Comparison of ENCODE assay signal across 10 mouse cellular contexts in genomic region chr5:127160292-127160691, GRCm38 (mm10).
DNase-seq lines count a peak whose midpoint lies in the region; ATAC-seq lines count a peak whose summit lies in the region.
"Had no signal": no experiment of that assay in that cellular context is flagged by ENCODE, and none has a peak within 500 bp of the region (broad histone marks: within the 10 kb centered on the region; RNA-seq: fewer than 3 reads in every experiment).

No protein-coding gene starts in this region.

- no peak overlapping the region for H3K27ac ChIP-seq in hindbrain, embryonic 11.5 days (ENCODE audit: low read depth, low read length)
- no peak overlapping the region for H3K27ac ChIP-seq in hindbrain, embryonic 13.5 days
- H3K27ac ChIP-seq in embryonic facial prominence, embryonic 11.5 days (replicated peaks; ENCODE audit: low read depth, low read length): no peak overlapping the region
- H3K27ac ChIP-seq: heart, embryonic 15.5 days; midbrain, embryonic 12.5 days had no signal

- H3K4me2 ChIP-seq in hindbrain, embryonic 11.5 days (replicated peaks; ENCODE audit: low read depth, low read length): no peak overlapping the region
- H3K4me2 ChIP-seq in hindbrain, embryonic 13.5 days: no peak overlapping the region
- H3K4me2 ChIP-seq in embryonic facial prominence, embryonic 11.5 days (ENCODE audit: low read depth, low read length): no peak overlapping the region
- H3K4me2 ChIP-seq: heart, embryonic 15.5 days; midbrain, embryonic 12.5 days had no signal

- peak; percentile 61 for DNase-seq in hindbrain, embryonic 11.5 days (ENCODE audit: low spot score)
- peak; percentile 10 for DNase-seq in urinary bladder, postnatal 14 days (ENCODE audit: low spot score)
- DNase-seq in urinary bladder, adult 2 months (ENCODE audit: low spot score): no peak
- peak; percentile 72 for DNase-seq in embryonic facial prominence, embryonic 11.5 days (ENCODE audit: low spot score)
- peak; percentile 46 for DNase-seq in testis, postnatal 10 days (ENCODE audit: low spot score)
- DNase-seq in gastrocnemius, postnatal 36 days: no peak

- no peak overlapping the region for H3K4me3 ChIP-seq in hindbrain, embryonic 11.5 days (ENCODE audit: low read depth, low read length)
- H3K4me3 ChIP-seq in hindbrain, embryonic 13.5 days: no peak overlapping the region
- H3K4me3 ChIP-seq in embryonic facial prominence, embryonic 11.5 days (ENCODE audit: low read depth, low read length): no peak overlapping the region
- H3K4me3 ChIP-seq: heart, embryonic 15.5 days; midbrain, embryonic 12.5 days had no signal

- no peak for ATAC-seq in hindbrain, embryonic 11.5 days (ENCODE audit: low FRiP score)
- ATAC-seq in hindbrain, embryonic 13.5 days (ENCODE audit: low FRiP score): no peak
- ATAC-seq in embryonic facial prominence, embryonic 11.5 days (replicated peaks; ENCODE audit: insufficient number of reproducible peaks, low FRiP score, low TSS enrichment, low read depth): no peak
- ATAC-seq in erythroblast, adult 5-6 weeks (replicated peaks; ENCODE audit: low FRiP score, poor library complexity, severe bottlenecking): no peak

- no peaks in the 10 kb centered on the region for H3K27me3 ChIP-seq in hindbrain, embryonic 11.5 days (ENCODE audit: control insufficient read depth, insufficient read depth, low read length)
- H3K27me3 ChIP-seq in hindbrain, embryonic 13.5 days: 0 out of 2 replicates have a peak, but pooled peaks cover 3% of the 10 kb centered on the region
- no peaks in the 10 kb centered on the region for H3K27me3 ChIP-seq in embryonic facial prominence, embryonic 11.5 days (ENCODE audit: control insufficient read depth, insufficient read depth, low read length)
- H3K27me3 ChIP-seq: heart, embryonic 15.5 days; midbrain, embryonic 12.5 days had no signal

- no peaks in the 10 kb centered on the region for H3K9me3 ChIP-seq in hindbrain, embryonic 11.5 days (ENCODE audit: control insufficient read depth, low read length)
- H3K9me3 ChIP-seq in hindbrain, embryonic 13.5 days: no peaks in the 10 kb centered on the region
- H3K9me3 ChIP-seq in embryonic facial prominence, embryonic 11.5 days (replicated peaks; ENCODE audit: control insufficient read depth, low read length): no peaks in the 10 kb centered on the region
- H3K9me3 ChIP-seq: heart, embryonic 15.5 days; midbrain, embryonic 12.5 days had no signal

- intact Hi-C loops in gastrocnemius, postnatal 36 days (cut with DNase I): no loop called here

- no peak overlapping the region for H3K9ac ChIP-seq in hindbrain, embryonic 11.5 days (ENCODE audit: low read depth, low read length)
- H3K9ac ChIP-seq in hindbrain, embryonic 13.5 days: no peak overlapping the region
- H3K9ac ChIP-seq in embryonic facial prominence, embryonic 11.5 days (replicated peaks; ENCODE audit: low read length): no peak overlapping the region
- H3K9ac ChIP-seq: heart, embryonic 15.5 days; midbrain, embryonic 12.5 days had no signal

- no peaks in the 10 kb centered on the region for H3K36me3 ChIP-seq in hindbrain, embryonic 11.5 days (ENCODE audit: control insufficient read depth, insufficient read depth, low read length)
- no peaks in the 10 kb centered on the region for H3K36me3 ChIP-seq in hindbrain, embryonic 13.5 days
- H3K36me3 ChIP-seq in embryonic facial prominence, embryonic 11.5 days (replicated peaks; ENCODE audit: control insufficient read depth, insufficient read depth, low read depth, low read length): no peaks in the 10 kb centered on the region
- H3K36me3 ChIP-seq: heart, embryonic 15.5 days; midbrain, embryonic 12.5 days had no signal

- WGBS in hindbrain, embryonic 11.5 days: 49% methylated on average over 3 of the region's 3 CpGs
- 49% methylated on average over 3 of the region's 3 CpGs for WGBS in hindbrain, embryonic 13.5 days
- 43% methylated on average over 3 of the region's 3 CpGs for WGBS in embryonic facial prominence, embryonic 11.5 days

- H3K4me1 ChIP-seq in hindbrain, embryonic 11.5 days (replicated peaks; ENCODE audit: control insufficient read depth, insufficient read depth, low read length): no peaks in the 10 kb centered on the region
- H3K4me1 ChIP-seq in hindbrain, embryonic 13.5 days (replicated peaks): no peaks in the 10 kb centered on the region
- H3K4me1 ChIP-seq in embryonic facial prominence, embryonic 11.5 days (ENCODE audit: control insufficient read depth, insufficient read depth, low read length): no peaks in the 10 kb centered on the region
- H3K4me1 ChIP-seq: heart, embryonic 15.5 days had no signal

Comparison
In these comparisons a context has a peak if more than half of its experiments do, and no peak if none do; other contexts are left out.
1. DNase-seq: peak in hindbrain, embryonic 11.5 days (single experiment), urinary bladder, postnatal 14 days (single experiment), embryonic facial prominence, embryonic 11.5 days (single experiment) and testis, postnatal 10 days (single experiment); none in urinary bladder, adult 2 months (single experiment) and gastrocnemius, postnatal 36 days (0 of 2).